Mouse (Mus musculus): ENCODE data around the gene Aplf.
A peak's percentile ranks its signal among the peaks of the same experiment; 100 is the strongest.
"Not testable (repeated sequence)": the region's sequence is repeated elsewhere in the genome, so short reads cannot be mapped to it uniquely, and the experiment has no call there.

Aplf gene

GRCm38 (mm10) chr6:87671771-87672517, at the start of gene Aplf:
Aplf (minus strand) TSS chr6:87672193.
- DNase-seq (ENCODE audit: low spot score), result peak; percentile 97

- no peak for DNase-seq (ENCODE audit: low spot score)
Measured at GRCm38 (mm10) chr6:87714091-87714490, 42.1 kb upstream of the Aplf start.

- DNase-seq (ENCODE audit: low spot score), result no peak
Measured at GRCm38 (mm10) chr6:87712311-87712710, 40.3 kb upstream of the Aplf start.

GRCm38 (mm10) chr6:87706246-87706645, 34.3 kb upstream of the Aplf start:
- DNase-seq (ENCODE audit: low spot score), result peak; percentile 51

GRCm38 (mm10) chr6:87696544-87696943, 24.6 kb upstream of the Aplf start:
- DNase-seq (ENCODE audit: low spot score), result no peak

GRCm38 (mm10) chr6:87695947-87696346, 24.0 kb upstream of the Aplf start:
- DNase-seq (ENCODE audit: low spot score), result no peak

GRCm38 (mm10) chr6:87680418-87680817, 8.4 kb upstream of the Aplf start:
- DNase-seq (ENCODE audit: low spot score), result no peak

GRCm38 (mm10) chr6:87672661-87673060, 668 bp upstream of the Aplf start:
- DNase-seq (ENCODE audit: low spot score), result no peak

GRCm38 (mm10) chr6:87671353-87671752, 640 bp downstream of the Aplf start:
- no peak for DNase-seq (ENCODE audit: low spot score)

GRCm38 (mm10) chr6:87669894-87670588, 2.0 kb downstream of the Aplf start:
- DNase-seq (ENCODE audit: low spot score), result peak; percentile 87

- peak; percentile 66 for DNase-seq (ENCODE audit: low spot score)
Measured at GRCm38 (mm10) chr6:87668733-87669132, 3.3 kb downstream of the Aplf start.

- DNase-seq (ENCODE audit: low spot score), result no peak
Measured at GRCm38 (mm10) chr6:87667804-87668203, 4.2 kb downstream of the Aplf start.

GRCm38 (mm10) chr6:87663445-87663844, 8.5 kb downstream of the Aplf start:
- no peak for DNase-seq (ENCODE audit: low spot score)

GRCm38 (mm10) chr6:87662197-87662596, 9.8 kb downstream of the Aplf start:
- DNase-seq (ENCODE audit: low spot score), result peak; percentile 70

- no peak for DNase-seq (ENCODE audit: low spot score)
Measured at GRCm38 (mm10) chr6:87661707-87662106, 10.3 kb downstream of the Aplf start.

- no peak for DNase-seq (ENCODE audit: low spot score)
Measured at GRCm38 (mm10) chr6:87658816-87659215, 13.2 kb downstream of the Aplf start.

- DNase-seq (ENCODE audit: low spot score), result no peak
Measured at GRCm38 (mm10) chr6:87653904-87654638, 17.9 kb downstream of the Aplf start.

GRCm38 (mm10) chr6:87653478-87653877, 18.5 kb downstream of the Aplf start:
- DNase-seq (ENCODE audit: low spot score), result no peak

GRCm38 (mm10) chr6:87652670-87653069, 19.3 kb downstream of the Aplf start:
- no peak for DNase-seq (ENCODE audit: low spot score)

- DNase-seq (ENCODE audit: low spot score), result no peak
Measured at GRCm38 (mm10) chr6:87651787-87652186, 20.2 kb downstream of the Aplf start.

GRCm38 (mm10) chr6:87638134-87638660, 33.8 kb downstream of the Aplf start:
- DNase-seq (ENCODE audit: low spot score), result no peak

- no peak for DNase-seq (ENCODE audit: low spot score)
Measured at GRCm38 (mm10) chr6:87632176-87632575, 39.8 kb downstream of the Aplf start.

- not testable (repeated sequence) for DNase-seq (ENCODE audit: low spot score)
Measured at GRCm38 (mm10) chr6:87628936-87629335, 43.1 kb downstream of the Aplf start.
